In genomic region chr4:41506156-41506555, GRCm38 (mm10) we compare ENCODE assay signal across 8 mouse cellular contexts. TPM values are rescaled to one million over a fixed set of nuclear protein-coding genes. Genes with fewer than 3 reads are reported as not detected.
DNase-seq lines count a peak whose midpoint lies in the region; ATAC-seq and TF ChIP-seq lines count a peak whose summit lies in the region.

No protein-coding gene starts in this region.

- WGBS in embryonic facial prominence, embryonic 11.5 days, result 10% methylated on average over 13 of the region's 13 CpGs
- WGBS in heart, embryonic 16.5 days, result 15% methylated on average over 13 of the region's 13 CpGs
- WGBS in small intestine, adult 2 months, result 11% methylated on average over 13 of the region's 13 CpGs

- no peak for ATAC-seq in embryonic facial prominence, embryonic 11.5 days (replicated peaks; ENCODE audit: insufficient number of reproducible peaks, low FRiP score, low TSS enrichment, low read depth)
- no peak for ATAC-seq in heart, embryonic 16.5 days (replicated peaks; ENCODE audit: extremely low read depth, insufficient read depth, low FRiP score)

- H3K27ac ChIP-seq in embryonic facial prominence, embryonic 11.5 days (replicated peaks; ENCODE audit: low read depth, low read length), result no peak overlapping the region
- H3K27ac ChIP-seq in heart, embryonic 16.5 days (ENCODE audit: low read length), result no peak overlapping the region
- H3K27ac ChIP-seq in small intestine, adult 2 months (ENCODE audit: insufficient read depth, low read depth, low read length), result no peak overlapping the region

- no peak for TF ChIP-seq POLR2A in small intestine, adult 2 months (IDR thresholded peaks at IDR 0.05; ENCODE audit: low read depth, low read length)

- H3K27me3 ChIP-seq in embryonic facial prominence, embryonic 11.5 days (ENCODE audit: control insufficient read depth, insufficient read depth, low read length), result 0 out of 2 replicates have a peak, but pooled peaks cover 2% of the 10 kb centered on the region
- peaks cover 14% of the 10 kb centered on the region for H3K27me3 ChIP-seq in heart, embryonic 16.5 days (ENCODE audit: control insufficient read depth, insufficient read depth, low read length)
- H3K27me3 ChIP-seq in small intestine, adult 2 months (ENCODE audit: control insufficient read depth, insufficient read depth, low read length), result peaks cover 3% of the 10 kb centered on the region

- H3K9ac ChIP-seq in embryonic facial prominence, embryonic 11.5 days (replicated peaks; ENCODE audit: low read length), result no peak overlapping the region
- no peak overlapping the region for H3K9ac ChIP-seq in heart, embryonic 16.5 days (ENCODE audit: low read length)

- peak; percentile 85 for DNase-seq in ES-CJ7 (ENCODE audit: low read depth, low spot score)
- peak; percentile 76 for DNase-seq in adrenal gland, postnatal 10 days
- DNase-seq in embryonic facial prominence, embryonic 11.5 days (ENCODE audit: low spot score), result peak; percentile 70
- DNase-seq in kidney, postnatal 14 days, result peak; percentile 77
- DNase-seq in lung, postnatal 10 days, result peak; percentile 84
- DNase-seq in frontal cortex, postnatal 14 days (ENCODE audit: low spot score in 2 of 2), result no peak

- H3K4me3 ChIP-seq in embryonic facial prominence, embryonic 11.5 days (ENCODE audit: low read depth, low read length), result peak overlapping the region; percentile 41; the same call in 1 of the 2 replicates
- H3K4me3 ChIP-seq in heart, embryonic 16.5 days (ENCODE audit: low read length), result peak overlapping the region; percentile 57
- no peak overlapping the region for H3K4me3 ChIP-seq in small intestine, adult 2 months (ENCODE audit: low read depth, low read length)

- peak overlapping the region; percentile 87; the same call in 1 of the 2 replicates for H3K4me2 ChIP-seq in embryonic facial prominence, embryonic 11.5 days (ENCODE audit: low read depth, low read length)
- H3K4me2 ChIP-seq in heart, embryonic 16.5 days (ENCODE audit: low read depth, low read length), result peak overlapping the region; percentile 89

- no peaks in the 10 kb centered on the region for H3K36me3 ChIP-seq in embryonic facial prominence, embryonic 11.5 days (replicated peaks; ENCODE audit: control insufficient read depth, insufficient read depth, low read depth, low read length)
- no peaks in the 10 kb centered on the region for H3K36me3 ChIP-seq in heart, embryonic 16.5 days (ENCODE audit: control insufficient read depth, insufficient read depth)
- H3K36me3 ChIP-seq in small intestine, adult 2 months (ENCODE audit: control insufficient read depth, insufficient read depth, low read length), result no peaks in the 10 kb centered on the region

- H3K9me3 ChIP-seq in embryonic facial prominence, embryonic 11.5 days (replicated peaks; ENCODE audit: control insufficient read depth, low read length), result no peaks in the 10 kb centered on the region
- H3K9me3 ChIP-seq in heart, embryonic 16.5 days (replicated peaks; ENCODE audit: control insufficient read depth, low read length), result no peaks in the 10 kb centered on the region

- peaks cover 2% of the 10 kb centered on the region; the same call in 1 of the 2 replicates for H3K4me1 ChIP-seq in embryonic facial prominence, embryonic 11.5 days (ENCODE audit: control insufficient read depth, insufficient read depth, low read length)
- peaks cover 8% of the 10 kb centered on the region; the same call in 1 of the 2 replicates for H3K4me1 ChIP-seq in heart, embryonic 16.5 days (ENCODE audit: control insufficient read depth, insufficient read depth, low read length)
- H3K4me1 ChIP-seq in small intestine, adult 2 months (ENCODE audit: control insufficient read depth, insufficient read depth, insufficient read length, low read length), result peaks cover 10% of the 10 kb centered on the region; the same call in 1 of the 2 replicates

- TF ChIP-seq CTCF in small intestine, adult 2 months (IDR thresholded peaks at IDR 0.05; ENCODE audit: extremely low read depth, insufficient read length, insufficient replicate concordance, low read depth, low read length), result peak; percentile 76; the same call in 1 of the 2 replicates

RNA-seq across cellular contexts. Expression of gene AI464131, which starts 3.3 kb away (rescaled TPM):
- 10 to 100 TPM; 13.3 to 17.4 TPM for total RNA-seq in adrenal gland, postnatal 10 days (2021)
- polyA plus RNA-seq in embryonic facial prominence, embryonic 11.5 days (2014; fragmentation: Nextera tagmentation; extraction: Ambion mirVana), result 9.7 and 11.4 TPM in 2 replicates
- 3.2 and 3.4 TPM in 2 replicates for polyA plus RNA-seq in heart, embryonic 16.5 days (2015; fragmentation: Nextera tagmentation; extraction: Ambion mirVana)
- polyA plus RNA-seq in small intestine, adult 2 months (2012; rRNA removed), result 4.6 and 10.2 TPM in 2 replicates

RNA-seq across cellular contexts. Expression of gene 1110017D15Rik, which starts 11.0 kb away (rescaled TPM):
- under 1 TPM in 1 of 2 experiments, not detected in 1; 0.45 TPM for total RNA-seq in adrenal gland, postnatal 10 days (2021)
- 6.3 and 6.4 TPM in 2 replicates for polyA plus RNA-seq in embryonic facial prominence, embryonic 11.5 days (2014; fragmentation: Nextera tagmentation; extraction: Ambion mirVana)
- polyA plus RNA-seq in heart, embryonic 16.5 days (2015; fragmentation: Nextera tagmentation; extraction: Ambion mirVana), result 1.1 and 1.2 TPM in 2 replicates
- polyA plus RNA-seq in small intestine, adult 2 months (2012; rRNA removed), result 0.37 TPM in 1 of 2 replicates, not detected in the other

RNA-seq across cellular contexts. Expression of gene Nudt2, which starts 41.2 kb away (rescaled TPM):
- total RNA-seq in adrenal gland, postnatal 10 days (2021), result 10 to 100 TPM; 30.2 to 30.9 TPM
- polyA plus RNA-seq in embryonic facial prominence, embryonic 11.5 days (2014; fragmentation: Nextera tagmentation; extraction: Ambion mirVana), result 59.7 and 62.3 TPM in 2 replicates
- 41.6 and 41.7 TPM in 2 replicates for polyA plus RNA-seq in heart, embryonic 16.5 days (2015; fragmentation: Nextera tagmentation; extraction: Ambion mirVana)
- polyA plus RNA-seq in small intestine, adult 2 months (2012; rRNA removed), result 4.8 and 10.5 TPM in 2 replicates

RNA-seq across cellular contexts. Expression of gene Kif24, which starts 41.5 kb away (rescaled TPM):
- 1 to 10 TPM; 2.8 to 4.5 TPM for total RNA-seq in adrenal gland, postnatal 10 days (2021)
- polyA plus RNA-seq in embryonic facial prominence, embryonic 11.5 days (2014; fragmentation: Nextera tagmentation; extraction: Ambion mirVana), result 8.7 and 10.1 TPM in 2 replicates
- polyA plus RNA-seq in heart, embryonic 16.5 days (2015; fragmentation: Nextera tagmentation; extraction: Ambion mirVana), result 3.4 and 4.8 TPM in 2 replicates
- 0.62 and 1.1 TPM in 2 replicates for polyA plus RNA-seq in small intestine, adult 2 months (2012; rRNA removed)

Comparison
In these comparisons a context has a peak if more than half of its experiments do, and no peak if none do; other contexts are left out.
1. DNase-seq: peak in ES-CJ7 (single experiment), adrenal gland, postnatal 10 days (single experiment), embryonic facial prominence, embryonic 11.5 days (single experiment), kidney, postnatal 14 days (single experiment) and lung, postnatal 10 days (single experiment); none in frontal cortex, postnatal 14 days (0 of 2).